Mouse (Mus musculus) bone marrow macrophage, adult 2 months (primary cell): Measurements from ENCODE around the gene Galns. TPM values are rescaled to one million over a fixed set of nuclear protein-coding genes. Genes with fewer than 3 reads are reported as not detected.

ENCODE experiments used
- H3K27ac ChIP-seq: 2 replicates; pipeline ENCODE4 v1.5.1; 2012; ENCODE audit warnings: low read depth, low read length; ENCODE audit not compliant: insufficient read depth
- H3K4me1 ChIP-seq: 2 replicates; pipeline ENCODE4 v1.6.1; 2012; ENCODE audit warnings: low read length; ENCODE audit not compliant: control insufficient read depth, insufficient read depth
- H3K4me3 ChIP-seq: 2 replicates; pipeline ENCODE4 v1.5.1; 2012; ENCODE audit warnings: mild to moderate bottlenecking, low read length, moderate library complexity; ENCODE audit not compliant: insufficient read depth
- CTCF ChIP-seq: IDR thresholded peaks from 2 replicates; pipeline ENCODE4 v1.5.1; 2012; ENCODE audit warnings: low read depth, mild to moderate bottlenecking, low read length, moderate library complexity
- POLR2A ChIP-seq: IDR thresholded peaks from 2 replicates; pipeline ENCODE4 v1.6.1; 2012; ENCODE audit warnings: mild to moderate bottlenecking, low read depth, low read length, borderline replicate concordance
- polyA plus RNA-seq: library from polyadenylated mRNA; stranded (reverse); fragments of >200 nt; gene quantifications from 2 replicates; pipeline ENCODE4 v1.2.4, GENCODE M21; 2012; ENCODE audit not compliant: missing spikeins, insufficient read depth, insufficient read length

Gene Galns
- polyA plus RNA-seq, 1 experiment: 36.7 TPM

DNA sequence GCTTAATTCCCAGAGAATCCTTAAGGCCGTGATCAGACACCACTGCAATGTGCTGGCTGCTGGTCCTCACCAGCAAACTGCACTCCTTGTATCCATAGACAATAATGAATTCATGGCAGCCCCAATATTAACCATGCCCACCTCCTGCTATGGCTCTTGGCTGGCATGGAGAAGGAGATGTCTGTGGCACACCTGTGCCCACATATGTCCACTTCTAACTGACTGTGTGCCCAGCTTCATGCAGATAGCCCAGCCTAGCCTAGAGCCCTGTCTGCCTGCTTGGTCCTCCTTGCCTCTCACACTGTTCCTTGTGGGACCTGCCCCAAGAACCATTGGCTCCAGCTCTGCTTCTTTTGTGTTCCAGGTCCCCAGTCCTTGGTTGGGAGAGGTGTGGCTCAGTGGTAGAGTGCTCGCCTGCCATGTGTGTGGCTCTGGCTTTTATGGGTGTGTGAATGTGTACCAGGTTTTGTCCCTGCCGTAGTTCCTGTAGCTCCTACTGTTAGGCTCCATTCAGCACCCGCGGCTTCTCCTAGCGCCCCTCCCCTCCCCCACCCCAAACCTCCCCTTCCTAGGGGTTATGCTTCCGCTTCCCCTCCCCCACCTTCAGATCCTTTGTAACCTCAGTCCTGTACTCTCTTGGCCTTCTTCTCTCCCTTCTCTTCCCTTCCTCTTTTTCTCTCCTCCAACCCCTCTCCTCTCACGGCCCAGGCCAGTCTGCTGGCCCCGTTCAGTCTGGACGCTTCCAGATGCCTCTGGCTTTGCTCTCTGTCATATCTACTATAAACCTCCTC is 53.8 kb downstream of the Galns start:
- no peak for TF ChIP-seq CTCF
- TF ChIP-seq POLR2A: no peak
- Histone ChIP-seq H3K27ac (peak overlapping the region; percentile 94), H3K4me3 (peak overlapping the region; percentile 69), H3K4me1 (peaks cover 51% of the 10 kb centered on the region)

DNA sequence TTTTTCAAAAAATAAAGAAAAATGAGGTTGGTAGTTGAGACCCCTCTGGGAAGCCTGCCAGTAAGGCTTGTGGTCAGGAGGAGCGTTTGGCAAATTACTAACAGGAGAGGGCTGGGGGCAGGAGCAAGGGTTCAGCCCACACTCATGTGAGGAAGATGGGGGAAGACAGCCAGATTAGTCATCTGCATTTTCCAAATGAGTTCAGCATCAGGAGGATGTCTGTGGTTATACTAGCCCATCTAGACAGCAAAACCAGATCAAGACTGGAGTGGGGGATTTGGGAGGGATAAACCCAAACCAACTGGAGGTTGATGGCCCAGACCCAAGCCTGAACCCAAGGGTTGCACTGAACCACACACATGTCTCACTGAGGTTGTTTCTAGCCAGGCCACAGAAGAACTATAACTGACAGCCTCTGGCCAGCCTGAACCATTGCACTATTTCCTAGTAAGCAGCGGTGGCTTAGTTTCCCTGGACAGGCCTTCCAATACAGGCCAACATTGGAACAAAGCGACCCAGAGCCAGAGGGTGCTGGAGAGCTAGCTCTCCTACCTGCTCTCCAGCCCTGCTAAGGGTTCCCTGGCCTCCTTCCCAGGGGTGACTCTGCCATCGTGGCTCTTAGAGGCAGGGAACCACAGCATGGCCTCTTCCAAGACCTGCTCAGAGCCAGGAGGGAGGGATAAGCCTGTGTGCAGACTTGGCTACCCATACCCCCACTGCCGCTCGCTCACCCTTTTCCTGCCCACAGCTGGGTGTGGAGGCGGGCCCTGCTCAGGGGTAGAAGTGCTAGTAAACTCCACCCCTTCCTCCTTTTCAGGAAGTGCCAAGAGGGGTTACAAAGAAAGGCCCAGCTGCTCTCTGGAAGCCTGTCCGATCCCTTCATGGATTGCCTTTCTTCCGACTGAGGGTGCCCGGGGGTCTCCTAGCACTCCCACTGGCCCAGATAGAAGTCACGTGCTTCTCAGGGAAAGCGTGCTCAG is 54.9 kb downstream of the Galns start:
- peak overlapping the region; percentile 94 for H3K27ac ChIP-seq
- H3K4me1 ChIP-seq: peaks cover 46% of the 10 kb centered on the region
- TF ChIP-seq CTCF: no peak
- TF ChIP-seq POLR2A: 0 out of 2 replicates have a peak, but pooled peaks have one; percentile 58

DNA sequence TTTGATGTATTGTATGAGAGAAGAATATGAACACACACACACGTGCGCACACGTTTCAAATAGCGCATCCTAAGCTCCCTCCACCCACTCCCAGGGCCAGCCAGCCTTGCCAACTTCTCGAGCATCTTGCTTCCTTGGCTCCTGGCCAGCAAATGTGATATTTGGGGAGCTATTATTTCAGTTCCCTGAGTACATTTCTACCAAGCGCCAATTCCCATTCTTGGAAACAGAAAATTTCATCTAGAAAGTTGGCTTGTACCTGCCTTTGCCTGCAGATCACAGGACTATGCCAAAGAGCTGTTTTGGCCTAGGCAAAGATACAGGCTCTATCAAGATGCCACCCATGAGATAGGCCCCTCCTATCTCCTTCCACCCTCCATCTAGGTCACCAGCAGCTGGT is 56.5 kb downstream of the Galns start:
- H3K4me1 ChIP-seq: peaks cover 37% of the 10 kb centered on the region
- TF ChIP-seq CTCF (no peak), POLR2A (no peak)
- H3K4me3 ChIP-seq: no peak overlapping the region
- H3K27ac ChIP-seq: peak overlapping the region; percentile 94; the same call in 1 of the 2 replicates

More for the DNA sequence above, 54.9 kb downstream of the Galns start:
- H3K4me3 ChIP-seq: peak overlapping the region; percentile 69

DNA sequence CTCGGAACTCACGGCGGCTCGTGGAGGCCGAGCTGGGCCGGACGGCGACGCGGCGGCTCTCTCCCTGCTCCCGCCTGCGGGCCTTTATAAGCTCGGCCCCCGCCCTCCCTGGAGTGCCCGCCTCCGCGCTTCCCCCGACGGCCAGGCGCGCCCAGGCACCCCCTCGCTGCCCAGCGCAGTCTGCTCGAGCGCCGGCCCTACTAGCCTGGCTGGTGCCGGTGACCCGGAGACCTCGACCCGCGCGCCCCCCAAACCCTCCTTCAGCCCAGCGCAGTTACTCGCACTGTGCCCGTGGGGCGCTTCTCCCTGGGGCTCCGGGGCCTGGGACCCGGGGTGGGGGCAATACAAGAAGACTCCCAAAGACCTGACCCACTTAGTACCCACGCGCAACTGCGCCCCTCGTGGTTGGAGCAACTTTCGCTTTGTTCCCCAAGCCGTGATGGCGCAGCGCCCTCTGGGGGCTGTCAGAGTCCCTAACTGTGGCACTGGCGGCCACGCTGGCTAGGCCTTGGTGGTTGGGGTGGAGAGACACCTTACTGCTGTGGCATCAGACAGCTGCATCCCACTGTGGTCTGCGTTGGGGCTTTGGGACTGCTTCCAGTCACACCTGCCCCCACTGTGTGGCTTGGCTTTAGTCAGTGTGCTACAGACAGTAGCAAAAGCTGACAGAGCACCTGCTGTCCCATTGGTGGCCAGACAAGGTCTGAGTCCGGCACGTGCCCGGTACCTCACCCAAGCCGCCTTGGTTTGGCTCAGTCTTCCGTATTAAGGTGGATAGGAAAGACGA is 59.8 kb downstream of the Galns start, which contains the start of gene Piezo1:
Piezo1 (minus strand) TSS at position 65 of the 787 bp plus-strand sequence.
- peak within 1 kb of the TSS; percentile 57 for H3K27ac ChIP-seq
- peak; percentile 79; the same call in 1 of the 2 replicates for TF ChIP-seq POLR2A
- peak; percentile 98 for TF ChIP-seq CTCF
- peak within 1 kb of the TSS; percentile 71 for H3K4me3 ChIP-seq
- peaks cover 45% of the 10 kb centered on the region for H3K4me1 ChIP-seq

DNA sequence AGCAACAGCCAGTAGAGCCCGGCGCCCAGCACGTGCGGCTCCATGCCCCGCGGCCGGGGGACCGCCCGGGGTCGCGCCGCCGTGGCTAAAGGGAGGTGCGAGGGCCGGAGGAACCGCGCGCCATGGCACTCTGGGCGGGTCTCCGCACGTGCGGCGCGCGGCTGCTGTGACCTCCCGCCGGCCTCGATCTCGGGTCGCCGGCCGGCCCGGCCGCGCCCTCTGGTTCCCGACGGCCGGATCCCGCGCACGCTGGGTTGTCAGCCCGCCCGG is 60.3 kb downstream of the Galns start:
- no peak for TF ChIP-seq CTCF
- no peak for TF ChIP-seq POLR2A

DNA sequence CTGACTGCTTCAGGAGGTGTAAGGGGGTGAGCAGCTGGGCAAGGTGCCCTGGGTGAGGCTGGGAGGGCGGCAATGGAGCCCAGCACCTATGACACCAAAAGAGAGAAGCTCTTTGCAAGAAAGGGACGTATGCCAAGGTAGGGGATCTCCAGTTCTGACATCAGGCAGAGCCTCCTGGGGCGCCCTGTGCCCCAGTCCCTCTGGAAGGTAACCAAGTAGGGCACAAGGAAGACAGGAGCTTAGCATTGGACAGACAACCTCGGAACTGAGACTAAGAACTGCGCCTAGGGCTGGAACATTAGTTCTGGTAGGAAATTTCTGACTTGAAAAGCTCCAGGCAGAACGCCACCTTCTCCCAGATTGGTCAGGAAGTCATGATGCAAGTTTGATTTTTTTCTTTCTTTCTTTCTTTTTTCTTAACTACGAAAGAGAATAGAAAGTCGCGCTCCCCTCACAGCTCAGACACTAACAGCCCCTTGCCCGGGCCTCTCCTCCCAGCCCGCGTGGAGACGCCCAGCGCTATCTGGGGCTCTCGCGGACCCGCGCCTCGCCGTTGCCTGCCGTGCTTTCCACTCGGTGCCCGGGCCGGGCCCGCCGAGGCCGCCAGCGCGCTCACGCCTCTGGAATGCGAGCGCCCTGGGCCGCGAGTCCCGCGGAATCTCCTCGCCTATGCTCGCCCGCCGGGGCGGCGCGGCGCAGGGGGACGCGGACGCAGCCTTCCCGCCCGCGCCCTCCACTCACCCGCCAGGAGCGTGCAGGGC is 60.8 kb downstream of the Galns start:
- TF ChIP-seq CTCF (no peak), POLR2A (no peak)
- Histone ChIP-seq H3K4me1 (peaks cover 43% of the 10 kb centered on the region), H3K4me3 (peak overlapping the region; percentile 71), H3K27ac (peak overlapping the region; percentile 57)

More for the DNA sequence above, 60.3 kb downstream of the Galns start:
- Histone ChIP-seq H3K27ac (peak overlapping the region; percentile 57), H3K4me1 (peaks cover 45% of the 10 kb centered on the region), H3K4me3 (peak overlapping the region; percentile 71)

DNA sequence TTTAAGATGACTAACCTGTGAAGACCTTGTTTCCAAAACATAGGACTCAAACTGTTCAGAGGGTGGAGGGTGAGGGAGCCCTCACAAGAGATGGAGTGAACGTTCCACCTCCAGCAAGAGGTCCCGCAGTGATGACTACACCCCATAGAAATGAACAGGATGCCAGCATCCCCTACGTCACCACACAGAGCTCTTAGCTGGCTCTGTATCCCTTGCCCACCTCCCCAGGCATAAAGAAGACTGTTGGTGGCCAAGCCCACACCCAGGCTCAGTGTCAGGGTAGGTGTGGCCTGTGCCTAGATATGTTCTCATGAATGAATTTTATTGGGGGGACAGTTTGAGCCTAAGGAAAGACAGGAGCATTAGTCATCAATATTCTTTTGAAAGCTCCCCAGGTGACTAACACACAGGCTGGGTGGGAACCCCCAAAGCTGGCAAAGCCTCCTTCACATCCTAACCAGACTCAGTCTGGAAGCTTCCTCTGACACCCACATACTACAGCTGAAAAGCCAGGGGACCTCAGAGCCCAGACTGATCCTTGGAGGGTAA is 62.3 kb downstream of the Galns start:
- H3K27ac ChIP-seq: 0 out of 2 replicates have a peak overlapping the region, but pooled peaks have one; percentile 58
- H3K4me1 ChIP-seq: peaks cover 33% of the 10 kb centered on the region
- H3K4me3 ChIP-seq: peak overlapping the region; percentile 71
- TF ChIP-seq POLR2A (no peak), CTCF (no peak)

DNA sequence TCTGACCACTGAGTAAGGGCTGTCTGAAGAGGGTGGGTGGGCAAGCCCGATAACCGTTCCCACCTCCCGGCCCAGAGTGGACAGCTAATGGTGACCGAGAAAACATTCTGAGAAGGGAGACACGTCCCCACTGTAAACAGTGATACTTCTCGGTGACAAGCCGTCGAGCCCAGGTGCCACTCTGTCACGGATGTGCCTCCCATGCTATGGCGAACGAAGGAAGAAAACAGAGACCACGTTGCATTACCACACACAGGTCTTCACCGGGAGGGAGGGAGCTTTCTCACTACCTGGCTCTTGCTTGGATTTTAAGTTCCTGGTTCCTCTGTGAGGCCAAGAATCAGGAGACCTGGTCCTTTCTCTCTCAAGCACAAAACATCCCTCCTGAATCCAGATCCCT is 62.9 kb downstream of the Galns start:
- peaks cover 33% of the 10 kb centered on the region for H3K4me1 ChIP-seq
- H3K4me3 ChIP-seq: peak overlapping the region; percentile 30
- peak overlapping the region; percentile 58 for H3K27ac ChIP-seq
- TF ChIP-seq CTCF (no peak), POLR2A (no peak)
